Mouse (Mus musculus) liver (tissue): ENCODE measurements around the gene Pde10a.

Experiments used
- DNase-seq: peaks from one replicate; pipeline ENCODE4 v3.0.0-alpha.2; 2020; ENCODE audit warnings: mixed read lengths

Pde10a gene

DNA sequence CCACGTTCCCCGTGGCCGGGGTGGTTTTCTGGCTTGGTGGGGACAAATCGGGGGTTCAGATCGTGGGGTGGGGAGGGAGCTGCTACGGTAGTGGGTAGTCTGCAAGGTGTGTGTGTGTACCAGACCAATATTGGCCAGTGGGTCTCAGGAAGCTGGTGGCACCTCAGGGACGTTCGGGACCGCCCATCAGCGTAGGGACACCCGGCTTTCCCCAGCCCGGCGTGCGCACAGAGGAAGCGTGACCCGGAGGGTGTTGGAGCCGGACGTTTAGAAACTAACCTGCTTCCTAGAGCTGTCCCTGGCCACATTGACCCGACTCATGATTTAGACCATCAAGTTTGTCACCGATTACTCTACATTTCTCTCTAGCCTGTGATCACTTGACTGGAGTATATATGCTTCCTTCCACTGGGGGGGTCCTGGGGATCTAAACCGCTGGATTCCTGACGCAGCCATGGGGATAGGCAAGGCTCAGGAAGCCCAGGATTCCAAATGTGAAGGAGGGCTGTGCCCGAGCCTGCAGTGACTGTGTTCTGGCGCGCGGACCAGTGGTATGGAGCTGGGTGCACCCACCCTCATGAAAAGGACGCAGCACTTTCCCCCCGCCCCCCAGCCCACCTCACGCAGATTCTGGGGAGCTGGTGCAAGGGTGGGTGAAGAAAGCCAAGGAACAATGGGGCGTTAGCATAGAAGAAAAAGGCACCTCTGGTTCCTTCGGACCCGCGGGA lies 277.2 kb downstream of the Pde10a start:
- no peak for DNase-seq

DNA sequence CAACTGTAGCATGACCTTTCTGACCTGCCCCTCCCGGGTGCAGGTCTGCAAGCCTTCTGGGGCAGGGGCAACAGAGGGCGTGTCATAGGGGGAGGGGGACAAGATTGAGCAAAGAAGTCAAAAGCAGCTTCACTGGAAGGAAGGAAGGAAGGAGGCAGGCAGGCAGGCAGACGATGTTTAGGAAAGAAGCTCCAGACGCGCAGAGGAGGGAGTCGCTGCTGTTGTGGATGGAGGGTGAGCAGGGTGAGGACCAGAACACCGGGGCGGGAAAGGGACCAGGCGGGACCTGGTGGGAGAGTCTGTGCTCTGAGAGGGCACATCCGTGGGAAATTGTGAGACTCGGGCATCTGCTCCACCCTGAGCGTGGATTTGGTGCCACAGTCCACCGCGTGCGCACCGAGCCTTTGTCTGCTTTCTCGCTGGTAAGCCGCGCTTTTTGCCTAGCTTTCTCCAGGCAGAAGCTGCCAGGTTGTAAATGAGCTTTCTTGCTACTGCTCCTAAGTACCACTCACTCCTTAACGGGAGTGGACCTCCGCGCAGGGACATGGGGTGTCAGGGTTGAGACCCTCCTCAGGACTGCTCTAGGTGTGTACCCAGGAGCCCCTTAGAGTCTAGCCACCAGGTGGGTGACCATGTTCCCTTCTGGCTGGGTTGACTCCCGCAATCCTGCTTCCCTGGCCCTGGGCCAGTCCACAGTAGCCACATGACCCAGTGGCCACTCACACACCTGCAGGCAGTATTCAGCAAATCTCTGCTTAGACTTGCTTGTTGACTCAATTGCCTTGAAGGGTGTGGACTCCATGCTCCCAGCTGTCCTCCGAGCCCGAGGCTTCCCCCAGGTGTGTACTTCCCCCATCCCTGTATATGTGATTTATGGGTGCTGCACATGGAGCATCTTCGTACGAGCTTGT lies 278.0 kb downstream of the Pde10a start:
- no peak for DNase-seq

DNA sequence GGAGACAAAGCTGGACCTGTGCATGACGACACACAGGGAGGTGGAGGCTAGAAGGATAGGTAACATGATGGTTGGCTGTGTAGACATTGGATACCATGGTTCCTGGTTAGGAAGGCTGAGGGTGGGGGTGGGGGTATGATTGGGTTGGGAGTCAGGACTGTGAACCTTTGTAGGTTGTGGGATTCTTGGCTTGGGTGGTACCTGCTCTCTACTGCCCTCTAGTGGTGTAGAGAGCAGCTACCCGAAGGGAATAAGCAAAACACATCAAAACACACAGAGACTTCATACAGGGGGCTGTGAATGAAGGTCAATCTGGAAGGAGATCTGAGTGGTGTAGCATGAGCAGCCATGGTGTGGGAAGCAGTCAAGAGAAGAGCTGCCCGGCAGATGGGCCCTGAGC lies 282.2 kb downstream of the Pde10a start:
- DNase-seq = no peak

DNA sequence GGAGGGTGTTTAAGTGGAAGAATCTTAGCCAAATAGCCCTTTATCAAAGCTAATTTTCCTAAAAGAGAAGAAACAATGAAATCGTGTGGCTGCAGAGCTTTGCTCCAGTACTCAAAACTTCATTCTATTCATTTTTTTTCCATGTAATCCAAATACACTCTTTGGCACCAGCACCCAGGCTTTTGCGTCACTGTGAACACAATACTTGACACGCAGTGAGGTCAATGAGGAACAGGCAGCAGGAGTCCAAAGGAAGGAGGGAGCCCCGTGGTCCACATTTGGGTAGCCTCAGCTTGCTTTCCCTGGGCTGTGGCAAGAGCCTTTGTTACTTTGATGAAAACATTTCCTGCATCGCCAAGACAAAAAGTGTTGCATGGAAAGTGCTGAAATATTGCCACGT lies 284.6 kb downstream of the Pde10a start:
- DNase-seq = no peak

DNA sequence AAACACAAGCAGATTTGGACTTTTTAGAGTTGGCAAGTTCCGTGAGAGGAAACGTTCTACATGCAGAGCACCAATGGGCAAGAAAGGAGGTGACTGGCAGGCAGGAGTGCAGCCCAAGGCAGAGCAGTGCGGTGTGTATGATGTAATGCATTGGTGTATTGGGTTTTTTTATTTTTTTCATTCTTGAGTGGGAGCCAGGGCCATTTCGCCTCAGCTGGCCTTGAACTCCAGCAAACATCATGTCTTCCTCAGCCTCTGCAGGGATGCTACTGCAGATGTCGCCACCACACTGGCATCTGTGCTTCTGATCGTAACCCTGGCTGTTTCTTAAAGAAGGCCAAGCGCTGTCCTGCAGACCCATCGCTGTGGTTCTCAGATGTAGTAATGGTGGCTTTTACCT lies 285.0 kb downstream of the Pde10a start:
- no peak for DNase-seq

DNA sequence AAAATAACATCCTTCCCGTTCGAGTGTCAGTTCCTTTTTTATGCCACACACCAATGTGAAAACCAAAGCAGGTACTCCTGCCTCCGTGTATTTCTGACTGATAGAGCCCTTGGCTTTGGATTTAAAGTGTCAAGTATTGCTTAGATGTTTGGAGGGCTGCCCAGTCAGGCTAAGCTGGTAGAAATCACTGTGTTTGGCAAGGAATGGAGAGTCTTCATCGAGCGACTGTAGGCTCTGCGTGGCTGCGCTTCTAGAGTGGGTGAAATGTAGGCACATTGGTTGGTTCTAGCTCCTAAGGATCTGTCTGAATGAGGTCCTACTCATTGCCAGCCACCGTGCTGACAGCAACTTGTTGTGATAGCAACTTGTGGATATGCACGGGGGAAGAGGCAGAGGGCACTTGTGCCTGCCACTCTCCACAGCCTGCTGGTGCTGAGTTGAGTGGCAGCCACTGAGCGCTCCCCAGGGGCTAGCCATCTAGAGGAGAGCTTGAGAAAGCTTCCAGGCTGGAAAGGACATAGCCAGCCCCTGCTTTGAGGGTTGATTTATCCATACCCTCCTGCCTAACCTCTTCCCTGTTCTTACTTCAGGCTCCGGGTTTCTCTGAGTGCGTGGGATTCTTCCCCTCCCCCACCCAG lies 287.2 kb downstream of the Pde10a start:
- no peak for DNase-seq

DNA sequence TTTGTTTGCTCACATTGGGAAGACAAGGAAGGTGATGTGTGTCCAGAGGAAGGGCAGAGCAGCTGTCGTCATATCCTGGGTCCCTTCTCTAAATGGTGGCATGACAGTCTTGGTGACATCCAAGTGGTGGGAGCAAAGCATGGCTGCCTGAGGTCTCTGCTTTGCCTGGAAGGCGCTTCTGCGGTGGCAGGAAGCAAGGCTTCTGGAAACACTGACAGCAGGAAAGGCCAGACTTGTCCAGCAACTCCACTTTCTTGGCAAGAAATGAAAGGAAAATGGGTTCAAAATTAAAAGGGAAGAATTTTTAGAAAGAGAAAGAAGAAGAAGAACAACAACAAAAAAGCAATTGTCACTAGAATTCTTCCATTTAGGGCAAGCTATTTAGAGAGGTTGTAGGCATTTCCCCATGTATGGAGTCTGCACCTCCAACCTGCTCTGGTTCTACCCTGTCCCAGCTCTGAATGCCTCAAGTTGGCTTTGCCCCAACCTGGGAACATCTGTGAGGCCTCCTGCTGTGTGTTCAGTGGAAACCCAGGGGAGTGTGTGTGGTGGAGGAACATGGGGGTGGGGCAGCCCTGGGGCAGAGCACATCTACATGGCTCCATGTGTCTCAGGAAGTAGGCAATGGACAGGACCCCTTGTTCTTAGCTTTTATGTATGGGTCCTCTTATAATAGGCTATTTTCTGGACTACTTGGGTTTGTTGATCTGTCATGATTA lies 288.8 kb downstream of the Pde10a start:
- DNase-seq = no peak

DNA sequence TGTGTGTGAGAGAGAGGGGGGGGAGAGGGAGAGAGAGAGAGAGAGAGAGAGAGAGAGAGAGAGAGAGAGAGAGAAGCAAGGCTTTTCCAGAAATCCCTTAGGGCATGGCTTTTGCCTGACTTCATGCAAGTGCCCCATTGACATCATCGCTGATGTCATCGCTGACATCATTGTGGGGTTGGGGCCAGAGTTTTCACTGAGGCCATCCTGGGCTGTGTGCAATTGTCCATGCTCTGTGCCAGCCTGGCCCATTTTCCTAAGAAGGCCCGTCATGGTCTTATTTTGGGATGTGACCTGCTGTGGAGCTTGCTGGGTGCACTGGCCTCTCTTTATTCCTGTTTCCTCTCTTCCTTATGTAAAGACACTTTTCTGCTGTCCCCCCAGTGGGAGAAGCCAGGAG lies 290.2 kb downstream of the Pde10a start:
- DNase-seq = no peak

DNA sequence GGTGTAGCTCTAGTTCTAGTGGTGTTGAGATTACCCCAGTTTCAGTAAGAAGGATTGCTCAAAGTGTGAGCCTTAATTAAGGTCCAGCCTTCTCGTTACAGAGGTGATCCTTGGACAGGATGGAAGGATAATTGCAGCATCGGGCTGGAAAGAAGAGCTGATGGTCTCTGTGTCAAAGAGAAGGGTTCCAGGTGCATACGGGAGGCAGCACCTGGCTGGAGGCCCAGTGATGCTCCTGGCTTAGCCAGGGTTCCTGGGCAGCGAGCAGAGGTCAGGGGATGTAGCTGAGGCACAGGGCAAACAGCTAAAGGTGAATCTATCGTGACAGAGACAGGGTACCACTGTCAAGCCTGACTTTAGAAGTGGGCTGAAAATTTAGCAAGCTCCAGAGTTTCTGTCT lies 290.7 kb downstream of the Pde10a start:
- DNase-seq = no peak

DNA sequence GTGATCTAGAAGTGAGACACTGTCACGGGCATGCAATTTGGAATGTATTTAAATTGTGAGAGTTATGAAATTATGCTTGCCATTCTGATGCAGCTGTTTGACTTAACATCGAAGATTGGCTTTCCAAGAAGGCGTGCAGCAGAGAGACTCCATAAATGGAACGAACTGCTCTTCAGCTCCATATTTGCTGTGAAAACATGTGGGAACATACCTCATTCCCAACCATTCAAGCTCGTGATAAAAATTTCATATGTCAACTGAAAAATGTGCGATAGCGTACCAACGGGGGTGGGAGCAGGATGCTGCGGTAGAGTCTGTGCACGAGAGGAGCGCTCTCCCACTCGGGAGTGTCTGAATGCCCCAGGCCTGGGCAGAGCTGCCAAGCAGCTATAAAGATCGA lies 293.5 kb downstream of the Pde10a start:
- no peak for DNase-seq

DNA sequence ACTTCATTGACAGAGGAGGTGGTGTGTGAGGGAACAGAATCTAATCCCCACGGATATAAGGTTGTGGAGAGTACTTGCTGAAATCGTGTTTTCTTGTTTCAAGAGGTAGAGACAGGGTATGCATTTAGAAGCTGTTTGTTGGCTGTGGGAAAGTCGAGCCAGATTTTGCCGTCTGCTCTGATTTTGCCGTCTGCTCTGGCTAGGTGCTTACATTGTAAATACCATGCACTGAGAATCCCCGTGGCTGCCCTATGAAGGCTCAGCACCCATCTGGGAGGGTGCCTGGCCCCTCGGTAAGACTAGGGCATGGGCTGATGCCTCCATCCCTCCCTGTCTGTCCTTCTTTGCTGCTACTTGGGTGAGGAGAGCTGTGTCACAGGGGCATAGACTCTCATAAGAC lies 298.4 kb downstream of the Pde10a start:
- no peak for DNase-seq

DNA sequence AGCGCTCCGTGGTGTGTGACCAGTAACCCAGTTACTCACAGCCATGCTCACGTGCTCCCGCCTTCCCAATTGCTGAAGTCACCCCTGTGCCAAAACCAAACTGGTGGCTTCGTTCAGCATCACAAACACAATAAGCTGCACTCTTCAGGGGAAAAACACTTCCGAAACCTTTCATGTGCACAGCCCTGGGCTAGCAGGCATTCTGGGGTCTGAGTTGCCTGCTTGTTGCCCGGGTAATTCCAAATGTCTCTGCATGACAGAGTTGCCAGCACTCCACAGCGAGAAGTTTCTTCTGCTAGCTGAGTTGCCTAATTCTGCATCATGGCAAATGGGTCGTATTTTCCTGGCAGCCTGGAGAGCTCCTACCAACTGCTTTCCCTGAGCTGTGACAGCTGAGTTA lies 302.0 kb downstream of the Pde10a start:
- DNase-seq = no peak

DNA sequence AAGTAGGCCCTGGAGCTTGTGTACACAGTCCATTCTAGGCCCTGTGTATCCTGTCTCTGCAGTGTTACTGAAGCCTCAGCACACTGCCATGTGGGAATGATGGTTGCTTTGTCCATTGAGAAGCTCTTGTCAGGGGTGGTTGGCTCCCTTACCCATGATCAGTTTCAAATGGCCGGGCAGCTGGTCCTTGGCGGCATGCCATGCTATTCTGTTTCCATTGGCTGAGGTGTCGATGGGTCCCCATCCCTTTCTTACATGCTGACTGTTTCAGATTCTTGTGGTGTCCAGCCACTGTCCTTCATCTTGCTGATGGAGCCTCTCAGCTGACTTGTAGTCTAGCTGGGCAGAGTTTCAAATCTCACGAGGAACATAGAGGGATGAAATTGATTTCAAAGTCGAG lies 305.8 kb downstream of the Pde10a start:
- DNase-seq = no peak

DNA sequence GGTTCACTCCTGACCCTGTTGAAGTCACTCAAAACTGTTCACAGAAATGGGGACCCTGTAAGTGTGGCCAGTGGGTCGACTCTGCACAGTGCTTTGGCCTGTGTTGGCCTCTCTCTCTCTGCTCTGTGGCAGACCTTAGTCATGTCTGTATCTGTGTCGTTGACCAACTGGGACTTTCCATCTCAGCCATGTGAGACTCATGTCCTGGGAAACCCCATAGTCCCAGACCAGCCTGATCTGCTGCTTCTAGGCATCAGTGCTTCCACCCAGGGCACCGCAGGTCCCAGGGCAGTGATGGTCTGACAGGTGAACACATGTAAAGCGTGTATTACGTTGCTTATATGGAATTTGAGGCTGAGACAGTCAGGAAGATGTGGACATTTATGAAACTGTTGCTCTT lies 311.1 kb downstream of the Pde10a start:
- no peak for DNase-seq

DNA sequence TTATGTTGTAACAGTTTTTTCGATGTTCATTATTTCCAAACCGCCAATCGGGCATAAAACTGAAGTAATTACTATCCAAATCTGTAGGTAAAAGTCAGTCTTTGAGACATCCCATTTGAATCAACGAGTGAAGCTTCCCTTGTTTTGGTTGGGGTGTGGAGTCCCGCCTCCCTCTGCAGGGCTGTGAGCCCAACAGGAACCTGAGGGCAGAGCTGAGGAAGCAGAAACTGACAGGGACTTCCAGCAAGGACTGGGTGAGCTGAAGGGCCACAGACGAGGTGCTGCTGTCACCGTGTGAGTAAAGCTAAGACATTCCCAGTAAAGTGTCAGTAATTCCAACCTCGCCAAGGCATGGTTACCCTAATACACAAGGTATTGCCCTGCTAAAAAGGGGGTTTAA lies 313.1 kb downstream of the Pde10a start:
- DNase-seq = peak; percentile 12

DNA sequence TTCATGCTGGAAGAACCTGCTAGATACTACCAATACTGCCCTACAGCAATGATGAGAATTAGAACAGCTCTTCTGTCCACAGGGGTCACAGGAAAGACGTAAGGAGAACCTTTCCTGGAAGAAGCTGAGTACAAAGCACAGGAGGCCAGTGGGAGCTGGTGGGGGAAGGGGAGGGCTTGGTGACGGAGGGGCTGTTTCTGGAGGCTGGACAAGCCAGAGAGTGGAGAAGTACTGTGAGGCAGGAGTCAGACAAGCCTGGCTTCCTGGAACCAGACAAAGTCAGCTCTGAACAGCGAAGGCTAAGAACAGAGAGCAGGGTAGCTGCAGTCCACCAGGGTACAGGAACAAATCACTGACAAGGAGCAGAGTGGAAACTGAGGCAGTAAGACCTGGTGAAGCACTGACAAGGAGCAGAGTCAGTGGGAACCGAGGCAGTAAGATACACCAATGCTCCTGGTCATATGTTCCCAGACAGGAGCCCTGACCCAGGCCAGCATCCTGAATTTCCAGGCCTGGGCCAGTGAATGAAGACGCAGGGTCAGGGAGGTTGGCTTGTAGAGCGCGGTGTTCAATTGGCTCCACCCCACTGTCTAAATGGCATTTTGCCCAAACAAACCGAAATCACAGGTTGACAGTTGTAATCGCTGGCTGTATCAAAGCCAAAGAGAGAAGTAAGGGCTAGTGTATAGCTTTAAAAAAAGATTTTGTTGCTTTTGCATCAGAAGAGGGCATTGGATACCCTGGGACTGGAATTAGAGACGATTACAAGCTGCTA lies 314.3 kb downstream of the Pde10a start:
- no peak for DNase-seq

DNA sequence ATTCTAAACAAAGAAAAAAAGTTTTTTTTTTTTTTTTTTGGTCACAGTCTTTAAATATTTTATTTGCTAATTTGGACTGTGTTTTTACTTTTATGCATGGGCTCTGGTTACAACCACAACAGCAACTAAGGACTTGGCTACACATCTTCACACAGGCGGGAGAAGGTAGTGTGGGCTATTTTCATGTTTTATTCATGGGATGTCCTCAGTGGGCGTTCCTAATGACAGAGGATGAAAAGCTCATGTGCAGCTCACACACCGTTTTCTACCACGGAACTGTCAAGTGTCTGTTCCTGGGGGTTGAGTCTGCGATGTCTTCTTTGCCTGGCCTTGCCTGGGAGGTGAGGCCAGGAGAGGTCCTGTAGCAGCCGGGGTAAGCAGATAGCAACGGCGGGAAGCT lies 315.9 kb downstream of the Pde10a start:
- no peak for DNase-seq

DNA sequence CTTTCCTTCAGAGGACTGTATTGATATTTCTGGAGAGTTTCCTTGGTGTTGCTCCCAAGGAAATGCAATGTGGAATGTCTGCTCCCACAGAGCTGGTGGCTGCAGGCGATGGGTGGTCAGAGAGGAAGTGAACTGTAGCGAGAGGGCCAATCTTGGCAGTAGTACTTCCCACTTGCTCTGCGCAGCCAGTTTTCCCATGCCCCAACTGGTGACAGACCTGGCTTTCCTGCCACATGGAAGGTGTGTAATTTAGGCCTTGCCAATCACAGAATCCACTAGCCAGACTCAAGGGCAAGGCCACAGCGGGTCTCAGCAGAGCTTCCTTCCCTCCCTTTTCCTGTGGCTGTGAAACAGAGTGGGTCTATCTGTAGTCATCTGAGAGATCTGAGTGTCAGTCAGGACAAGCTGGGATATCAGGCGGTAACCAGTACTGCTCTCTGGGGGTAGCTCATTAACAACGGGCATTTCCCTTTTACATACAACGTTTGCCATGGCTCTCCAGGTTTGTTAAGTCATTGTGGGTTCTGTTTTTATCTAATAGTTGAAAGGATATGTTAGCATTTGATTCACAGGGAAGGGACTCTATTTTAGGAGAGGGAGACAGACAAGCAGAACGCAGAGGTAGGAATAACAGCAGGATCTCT lies 316.8 kb downstream of the Pde10a start:
- peak; percentile 5 for DNase-seq

DNA sequence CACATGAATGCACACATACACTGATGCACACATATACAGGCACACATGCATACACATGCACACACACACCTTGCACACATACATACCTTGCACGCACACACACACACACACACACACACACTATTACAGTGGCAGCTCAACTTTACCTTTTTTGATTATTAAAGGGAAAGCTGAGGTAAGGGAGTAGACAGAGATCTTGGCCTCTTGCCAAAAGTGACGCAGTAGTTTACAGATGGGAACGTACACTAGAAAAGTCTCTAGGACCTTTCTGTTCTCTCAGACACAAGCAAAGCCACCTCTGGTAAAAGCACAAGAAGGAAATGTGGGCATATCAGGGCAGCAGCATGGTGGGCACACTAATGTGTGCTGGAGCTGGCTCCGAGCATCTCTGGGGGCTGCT lies 317.5 kb downstream of the Pde10a start:
- no peak for DNase-seq

DNA sequence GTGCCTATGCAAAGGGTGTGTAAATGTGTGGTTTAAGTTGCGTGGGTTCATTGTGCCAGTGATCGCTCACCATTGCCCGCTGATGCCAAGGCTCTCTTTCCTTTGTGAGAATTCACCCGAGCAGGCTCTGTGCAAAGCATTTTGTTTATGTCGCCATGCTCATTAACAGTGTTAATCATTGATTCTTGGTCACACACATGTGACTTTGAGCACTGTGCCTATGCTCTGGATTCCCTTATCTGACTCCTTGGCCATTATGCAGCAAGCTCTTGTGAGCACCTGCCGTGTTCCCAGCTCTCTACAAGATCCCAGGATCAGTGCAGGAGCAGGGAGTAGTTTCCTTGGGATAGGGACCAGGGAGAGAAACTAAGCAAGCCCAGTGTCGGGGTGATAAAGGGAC lies 318.8 kb downstream of the Pde10a start:
- no peak for DNase-seq

DNA sequence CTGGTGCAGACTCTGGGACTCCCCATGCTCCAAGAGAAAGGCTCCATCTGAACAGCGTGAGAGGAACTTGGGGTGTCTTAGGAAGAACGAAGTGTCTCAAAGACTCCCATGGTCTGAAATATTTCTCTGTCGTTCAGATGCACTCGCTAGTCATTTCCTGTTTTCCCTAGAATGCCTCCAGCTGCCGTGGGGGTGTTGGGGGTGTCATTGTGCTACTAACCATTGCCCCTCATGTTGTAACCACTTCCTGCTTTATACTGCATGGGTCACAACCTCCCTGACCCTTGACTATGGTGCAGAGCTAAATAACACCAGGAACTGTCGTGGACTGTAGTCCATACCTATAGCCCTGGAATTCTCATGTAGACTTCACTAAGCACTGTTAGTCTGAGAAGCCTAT lies 321.3 kb downstream of the Pde10a start:
- no peak for DNase-seq

DNA sequence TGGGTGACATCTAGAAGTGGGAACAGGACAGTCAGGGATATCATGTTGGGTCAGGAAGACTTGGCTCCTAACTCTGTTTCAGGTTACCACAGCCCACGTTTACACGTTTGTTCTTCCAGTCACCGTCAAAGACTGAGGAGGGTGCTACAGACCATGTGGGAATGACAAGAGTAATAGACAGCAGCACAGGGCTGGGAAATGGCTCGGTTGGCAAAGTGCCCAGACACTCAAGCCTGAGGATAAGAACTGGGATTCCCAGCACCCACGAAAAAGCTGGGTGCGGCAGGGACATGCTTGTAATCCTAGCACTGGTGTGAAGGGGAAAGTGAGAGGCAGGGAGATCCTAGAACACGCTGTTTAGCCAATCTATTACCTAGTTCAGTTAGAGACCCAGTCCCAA lies 322.4 kb downstream of the Pde10a start:
- no peak for DNase-seq
